Mouse (Mus musculus): ENCODE data around the gene Clic5.

- TF ChIP-seq EP300 (IDR thresholded peaks at IDR 0.05; ENCODE audit: low read depth) (no peak), CTCF (IDR thresholded peaks at IDR 0.05; ENCODE audit: low read depth) (no peak)
Observed at GRCm38 (mm10) chr17:44297221-44297620, 108.8 kb downstream of the Clic5 start.

All from liver, embryonic 14.5 days (tissue).